Mouse (Mus musculus): Measurements from ENCODE around the gene Olfr78. TPM values are rescaled to one million over a fixed set of nuclear protein-coding genes. Genes with fewer than 3 reads are reported as not detected.

The Olfr78 gene
- polyA plus RNA-seq, 1 experiment from 2014 or later, result 0.10 TPM

DNA sequence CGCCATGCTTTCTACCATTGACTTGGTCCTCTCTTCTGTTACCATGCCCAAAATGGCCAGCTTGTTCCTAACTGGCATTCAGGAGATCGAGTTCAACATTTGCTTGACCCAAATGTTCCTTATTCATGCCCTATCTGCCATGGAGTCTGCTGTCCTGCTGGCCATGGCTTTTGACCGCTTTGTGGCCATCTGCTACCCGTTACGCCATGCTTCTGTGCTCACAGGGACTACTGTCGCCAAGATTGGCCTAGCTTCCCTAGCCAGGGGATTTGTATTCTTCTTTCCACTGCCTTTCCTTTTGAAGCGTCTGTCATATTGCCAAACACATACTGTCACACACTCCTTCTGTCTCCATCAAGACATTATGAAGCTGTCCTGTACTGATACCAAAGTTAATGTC lies 60.8 kb downstream of the Olfr78 start:
- H3K27me3 ChIP-seq (ENCODE audit: control insufficient read depth, insufficient read depth, low read length), result no peaks in the 10 kb centered on the region
- H3K4me2 ChIP-seq, result no peak overlapping the region
- 83% methylated on average over 7 of the region's 7 CpGs for WGBS (ENCODE audit: insufficient replicate concordance)
- no peak overlapping the region for H3K4me3 ChIP-seq (ENCODE audit: low read depth, low read length)
- no peak overlapping the region for H3K27ac ChIP-seq (ENCODE audit: low read depth, low read length)
- H3K9ac ChIP-seq (ENCODE audit: low read depth, low read length), result no peak overlapping the region
- H3K36me3 ChIP-seq (ENCODE audit: control insufficient read depth, insufficient read depth, low read length), result no peaks in the 10 kb centered on the region
- H3K9me3 ChIP-seq (replicated peaks; ENCODE audit: control insufficient read depth, low read length), result no peaks in the 10 kb centered on the region
- ATAC-seq (replicated peaks; ENCODE audit: insufficient number of reproducible peaks, low FRiP score, low TSS enrichment), result no peak
- no peaks in the 10 kb centered on the region for H3K4me1 ChIP-seq (ENCODE audit: control insufficient read depth, insufficient read depth, low read length)

- H3K4me1 ChIP-seq (ENCODE audit: control insufficient read depth, insufficient read depth, low read length), result no peaks in the 10 kb centered on the region
- H3K27me3 ChIP-seq (ENCODE audit: control insufficient read depth, insufficient read depth, low read length), result no peaks in the 10 kb centered on the region
- no peak within 1 kb of the TSS for H3K9ac ChIP-seq (ENCODE audit: low read depth, low read length)
- H3K27ac ChIP-seq (ENCODE audit: low read depth, low read length), result no peak within 1 kb of the TSS
- 66% methylated on average over 5 of the region's 5 CpGs for WGBS (ENCODE audit: insufficient replicate concordance)
- no peak for ATAC-seq (replicated peaks; ENCODE audit: insufficient number of reproducible peaks, low FRiP score, low TSS enrichment)
- H3K4me2 ChIP-seq, result no peak within 1 kb of the TSS
- no peak within 1 kb of the TSS for H3K4me3 ChIP-seq (ENCODE audit: low read depth, low read length)
- no peaks in the 10 kb centered on the region for H3K9me3 ChIP-seq (replicated peaks; ENCODE audit: control insufficient read depth, low read length)
- H3K36me3 ChIP-seq (ENCODE audit: control insufficient read depth, insufficient read depth, low read length), result no peaks in the 10 kb centered on the region
These were observed 63.7 kb downstream of the Olfr78 start, which contains the start of gene Olfr557 for GRCm38 (mm10) chr7:102695358-102696125. TSS of gene Olfr557 (plus strand) at chr7:102695910.

Other genes with a start within 250 kb of the Olfr78 start
- not detected in 2 replicates for gene Olfr547, start 224.7 kb downstream of the Olfr78 start, polyA plus RNA-seq (2014; fragmentation: Nextera tagmentation; extraction: Ambion mirVana)
- not detected in 2 replicates for gene Olfr548-ps1, start 218.6 kb downstream of the Olfr78 start, polyA plus RNA-seq (2014; fragmentation: Nextera tagmentation; extraction: Ambion mirVana)
- not detected in 2 replicates for gene Olfr549, start 209.6 kb downstream of the Olfr78 start, polyA plus RNA-seq (2014; fragmentation: Nextera tagmentation; extraction: Ambion mirVana)
- 0.63 and 0.73 TPM in 2 replicates for gene Trim21, start 194.0 kb downstream of the Olfr78 start, polyA plus RNA-seq (2014; fragmentation: Nextera tagmentation; extraction: Ambion mirVana)
- gene Olfr550, start 188.0 kb downstream of the Olfr78 start, polyA plus RNA-seq (2014; fragmentation: Nextera tagmentation; extraction: Ambion mirVana), result not detected in 2 replicates
- not detected in 2 replicates for gene Olfr551, start 167.6 kb downstream of the Olfr78 start, polyA plus RNA-seq (2014; fragmentation: Nextera tagmentation; extraction: Ambion mirVana)
- gene Olfr552, start 161.7 kb downstream of the Olfr78 start, polyA plus RNA-seq (2014; fragmentation: Nextera tagmentation; extraction: Ambion mirVana), result not detected in 2 replicates
- gene Olfr553, start 141.3 kb downstream of the Olfr78 start, polyA plus RNA-seq (2014; fragmentation: Nextera tagmentation; extraction: Ambion mirVana), result not detected in 2 replicates
- not detected in 2 replicates for gene Olfr554, start 121.0 kb downstream of the Olfr78 start, polyA plus RNA-seq (2014; fragmentation: Nextera tagmentation; extraction: Ambion mirVana)
- gene Olfr555, start 100.6 kb downstream of the Olfr78 start, polyA plus RNA-seq (2014; fragmentation: Nextera tagmentation; extraction: Ambion mirVana), result not detected in 2 replicates
- not detected in 2 replicates for gene Olfr556, start 94.6 kb downstream of the Olfr78 start, polyA plus RNA-seq (2014; fragmentation: Nextera tagmentation; extraction: Ambion mirVana)
- gene Trim68, start 72.1 kb downstream of the Olfr78 start, polyA plus RNA-seq (2014; fragmentation: Nextera tagmentation; extraction: Ambion mirVana), result 14.0 and 16.5 TPM in 2 replicates
- not detected in 2 replicates for gene Olfr557, start 63.6 kb downstream of the Olfr78 start, polyA plus RNA-seq (2014; fragmentation: Nextera tagmentation; extraction: Ambion mirVana)
- gene Olfr558, start 57.3 kb downstream of the Olfr78 start, polyA plus RNA-seq (2014; fragmentation: Nextera tagmentation; extraction: Ambion mirVana), result not detected in 2 replicates
- gene Olfr33, start 40.4 kb downstream of the Olfr78 start, polyA plus RNA-seq (2014; fragmentation: Nextera tagmentation; extraction: Ambion mirVana), result not detected in 2 replicates
- not detected in 2 replicates for gene Olfr559, start 32.0 kb downstream of the Olfr78 start, polyA plus RNA-seq (2014; fragmentation: Nextera tagmentation; extraction: Ambion mirVana)
- gene Olfr560, start 105 bp downstream of the Olfr78 start, polyA plus RNA-seq (2014; fragmentation: Nextera tagmentation; extraction: Ambion mirVana), result not detected in 2 replicates
- gene Olfr561, start 11.8 kb upstream of the Olfr78 start, polyA plus RNA-seq (2014; fragmentation: Nextera tagmentation; extraction: Ambion mirVana), result not detected in 2 replicates
- gene Olfr564, start 44.0 kb upstream of the Olfr78 start, polyA plus RNA-seq (2014; fragmentation: Nextera tagmentation; extraction: Ambion mirVana), result not detected in 2 replicates
- not detected in 2 replicates for gene Olfr566, start 99.3 kb upstream of the Olfr78 start, polyA plus RNA-seq (2014; fragmentation: Nextera tagmentation; extraction: Ambion mirVana)
- gene Olfr568, start 117.7 kb upstream of the Olfr78 start, polyA plus RNA-seq (2014; fragmentation: Nextera tagmentation; extraction: Ambion mirVana), result not detected in 2 replicates
- not detected in 2 replicates for gene Olfr569, start 131.4 kb upstream of the Olfr78 start, polyA plus RNA-seq (2014; fragmentation: Nextera tagmentation; extraction: Ambion mirVana)
- not detected in 2 replicates for gene Olfr570, start 135.1 kb upstream of the Olfr78 start, polyA plus RNA-seq (2014; fragmentation: Nextera tagmentation; extraction: Ambion mirVana)
- not detected in 2 replicates for gene Olfr571, start 158.1 kb upstream of the Olfr78 start, polyA plus RNA-seq (2014; fragmentation: Nextera tagmentation; extraction: Ambion mirVana)
- gene Olfr572, start 164.9 kb upstream of the Olfr78 start, polyA plus RNA-seq (2014; fragmentation: Nextera tagmentation; extraction: Ambion mirVana), result not detected in 2 replicates
- not detected in 2 replicates for gene Olfr573-ps1, start 183.1 kb upstream of the Olfr78 start, polyA plus RNA-seq (2014; fragmentation: Nextera tagmentation; extraction: Ambion mirVana)
- not detected in 2 replicates for gene Olfr574, start 189.0 kb upstream of the Olfr78 start, polyA plus RNA-seq (2014; fragmentation: Nextera tagmentation; extraction: Ambion mirVana)
- gene Olfr575, start 199.3 kb upstream of the Olfr78 start, polyA plus RNA-seq (2014; fragmentation: Nextera tagmentation; extraction: Ambion mirVana), result not detected in 2 replicates
- not detected in 2 replicates for gene Olfr576, start 203.2 kb upstream of the Olfr78 start, polyA plus RNA-seq (2014; fragmentation: Nextera tagmentation; extraction: Ambion mirVana)
- gene Olfr577, start 216.5 kb upstream of the Olfr78 start, polyA plus RNA-seq (2014; fragmentation: Nextera tagmentation; extraction: Ambion mirVana), result not detected in 2 replicates
- not detected in 2 replicates for gene Olfr578, start 229.9 kb upstream of the Olfr78 start, polyA plus RNA-seq (2014; fragmentation: Nextera tagmentation; extraction: Ambion mirVana)